Mouse (Mus musculus): ENCODE measurements around the gene Nefh. TPM values are rescaled to one million over a fixed set of nuclear protein-coding genes. Genes with fewer than 3 reads are reported as not detected.

Gene Nefh
- polyA plus RNA-seq, 1 experiment, result 0.27 TPM

DNA sequence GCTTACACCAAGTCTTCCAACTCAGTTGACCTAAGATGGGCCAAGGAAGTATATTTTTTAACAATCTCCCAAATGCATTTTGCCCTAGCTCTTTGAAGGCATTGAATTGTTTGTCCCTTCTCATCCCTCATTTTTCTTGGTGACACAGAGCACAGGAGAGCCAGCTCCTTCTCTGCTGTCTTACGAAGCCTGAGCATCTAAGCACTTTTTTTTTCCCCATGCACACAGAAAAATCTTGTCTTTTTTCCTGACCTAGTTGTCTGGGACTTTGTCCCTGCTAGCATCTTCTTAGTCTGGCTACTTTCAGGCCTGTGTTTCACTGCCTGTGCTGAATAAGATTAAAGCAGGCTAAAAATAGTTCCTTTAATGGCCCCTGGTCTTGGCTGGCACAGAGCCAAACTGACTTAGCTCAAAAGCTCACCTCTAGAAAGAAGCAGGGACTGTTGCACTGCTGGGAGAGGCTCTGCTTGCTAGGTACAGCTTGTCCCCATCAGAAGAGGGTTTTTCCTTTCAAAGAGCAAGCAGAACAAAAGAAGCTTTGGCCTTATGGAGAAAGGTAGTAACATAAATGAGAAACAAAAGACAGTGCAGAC is 16.8 kb downstream of the Nefh start:
- Histone ChIP-seq H3K27me3 (ENCODE audit: control insufficient read depth, insufficient read depth, low read length) (no peaks in the 10 kb centered on the region), H3K36me3 (ENCODE audit: control insufficient read depth, insufficient read depth, low read length) (peaks cover 33% of the 10 kb centered on the region), H3K4me1 (ENCODE audit: control insufficient read depth, insufficient read depth, insufficient read length, low read length) (no peaks in the 10 kb centered on the region), H3K27ac (ENCODE audit: insufficient read depth, low read depth, low read length) (no peak overlapping the region), H3K4me3 (ENCODE audit: low read depth, low read length) (no peak overlapping the region)
- TF ChIP-seq POLR2A (IDR thresholded peaks at IDR 0.05; ENCODE audit: low read depth, low read length) (no peak), CTCF (IDR thresholded peaks at IDR 0.05; ENCODE audit: extremely low read depth, insufficient read length, insufficient replicate concordance, low read depth, low read length) (no peak)
- 83% methylated on average over 1 of the region's 1 CpGs for WGBS

DNA sequence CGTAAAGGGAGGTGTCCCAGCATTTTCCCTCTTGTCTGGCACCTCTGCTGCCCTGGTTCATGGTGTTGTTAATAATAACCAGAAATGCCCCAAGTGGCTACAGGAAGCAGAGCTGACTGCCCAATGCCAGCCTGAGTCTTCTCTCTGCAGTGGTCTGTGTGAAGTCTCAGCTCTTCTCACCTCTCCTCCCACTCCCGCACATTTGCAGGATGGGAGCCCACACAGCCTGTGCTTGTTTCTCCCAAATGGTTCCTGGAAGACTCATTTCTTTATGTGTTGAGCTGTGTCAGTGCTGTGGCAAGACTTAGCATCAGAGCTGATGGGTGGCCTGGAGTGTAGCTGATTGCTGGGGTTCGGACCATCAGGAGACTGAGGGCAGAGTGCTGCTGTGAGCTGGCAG is 20.6 kb downstream of the Nefh start:
- Histone ChIP-seq H3K27me3 (ENCODE audit: control insufficient read depth, insufficient read depth, low read length) (no peaks in the 10 kb centered on the region), H3K36me3 (ENCODE audit: control insufficient read depth, insufficient read depth, low read length) (peaks cover 60% of the 10 kb centered on the region), H3K4me1 (ENCODE audit: control insufficient read depth, insufficient read depth, insufficient read length, low read length) (no peaks in the 10 kb centered on the region), H3K27ac (ENCODE audit: insufficient read depth, low read depth, low read length) (no peak overlapping the region), H3K4me3 (ENCODE audit: low read depth, low read length) (no peak overlapping the region)
- 95% methylated on average over 3 of the region's 3 CpGs for WGBS
- TF ChIP-seq POLR2A (IDR thresholded peaks at IDR 0.05; ENCODE audit: low read depth, low read length) (no peak), CTCF (IDR thresholded peaks at IDR 0.05; ENCODE audit: extremely low read depth, insufficient read length, insufficient replicate concordance, low read depth, low read length) (no peak)

DNA sequence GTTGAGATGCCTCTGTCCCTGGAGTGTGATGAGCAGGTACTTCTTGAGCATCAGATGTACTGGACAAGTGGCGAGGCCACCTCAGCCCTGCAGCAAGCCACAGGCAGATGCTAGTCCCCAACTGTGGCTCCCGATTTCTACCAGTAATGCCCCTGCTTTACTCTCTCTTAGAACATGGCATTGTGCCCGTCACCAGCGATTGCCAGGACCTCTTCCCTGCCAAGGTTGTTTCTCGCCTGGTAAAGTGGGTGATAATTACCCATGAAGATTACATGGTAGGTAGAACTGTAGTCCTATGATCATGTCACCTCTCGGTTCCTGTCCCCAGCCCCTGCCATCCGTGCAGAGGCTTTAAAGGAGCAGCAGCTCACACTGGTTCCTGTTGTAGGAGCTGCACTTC is 26.1 kb downstream of the Nefh start:
- Histone ChIP-seq H3K27ac (ENCODE audit: insufficient read depth, low read depth, low read length) (no peak overlapping the region), H3K4me1 (ENCODE audit: control insufficient read depth, insufficient read depth, insufficient read length, low read length) (no peaks in the 10 kb centered on the region), H3K36me3 (ENCODE audit: control insufficient read depth, insufficient read depth, low read length) (peaks cover 65% of the 10 kb centered on the region), H3K27me3 (ENCODE audit: control insufficient read depth, insufficient read depth, low read length) (no peaks in the 10 kb centered on the region), H3K4me3 (ENCODE audit: low read depth, low read length) (no peak overlapping the region)
- 89% methylated on average over 7 of the region's 7 CpGs for WGBS
- TF ChIP-seq CTCF (IDR thresholded peaks at IDR 0.05; ENCODE audit: extremely low read depth, insufficient read length, insufficient replicate concordance, low read depth, low read length), result no peak

DNA sequence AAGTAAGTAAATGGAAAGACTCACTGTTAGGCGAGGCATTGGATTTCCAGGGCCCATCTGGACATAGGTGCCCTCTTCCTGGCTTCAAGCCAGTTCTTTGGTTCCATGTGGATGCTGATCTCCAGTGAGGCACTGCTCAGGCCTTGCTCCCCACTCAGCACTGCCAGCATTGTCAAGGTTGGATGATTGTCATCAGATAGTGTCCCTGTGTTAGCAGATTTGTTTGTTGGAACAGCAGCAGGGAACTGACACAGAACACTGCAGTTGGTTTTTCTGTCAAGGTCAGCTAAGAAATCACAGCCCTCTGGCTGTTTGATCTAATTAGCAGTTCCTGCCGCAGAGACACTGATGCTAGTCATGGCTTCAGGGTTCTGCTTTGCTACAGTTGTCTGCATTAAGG is 26.6 kb downstream of the Nefh start:
- Histone ChIP-seq H3K27me3 (ENCODE audit: control insufficient read depth, insufficient read depth, low read length) (no peaks in the 10 kb centered on the region), H3K27ac (ENCODE audit: insufficient read depth, low read depth, low read length) (no peak overlapping the region), H3K36me3 (ENCODE audit: control insufficient read depth, insufficient read depth, low read length) (peaks cover 61% of the 10 kb centered on the region), H3K4me1 (ENCODE audit: control insufficient read depth, insufficient read depth, insufficient read length, low read length) (no peaks in the 10 kb centered on the region), H3K4me3 (ENCODE audit: low read depth, low read length) (no peak overlapping the region)
- 88% methylated on average over 2 of the region's 2 CpGs for WGBS
- no peak for TF ChIP-seq CTCF (IDR thresholded peaks at IDR 0.05; ENCODE audit: extremely low read depth, insufficient read length, insufficient replicate concordance, low read depth, low read length)

DNA sequence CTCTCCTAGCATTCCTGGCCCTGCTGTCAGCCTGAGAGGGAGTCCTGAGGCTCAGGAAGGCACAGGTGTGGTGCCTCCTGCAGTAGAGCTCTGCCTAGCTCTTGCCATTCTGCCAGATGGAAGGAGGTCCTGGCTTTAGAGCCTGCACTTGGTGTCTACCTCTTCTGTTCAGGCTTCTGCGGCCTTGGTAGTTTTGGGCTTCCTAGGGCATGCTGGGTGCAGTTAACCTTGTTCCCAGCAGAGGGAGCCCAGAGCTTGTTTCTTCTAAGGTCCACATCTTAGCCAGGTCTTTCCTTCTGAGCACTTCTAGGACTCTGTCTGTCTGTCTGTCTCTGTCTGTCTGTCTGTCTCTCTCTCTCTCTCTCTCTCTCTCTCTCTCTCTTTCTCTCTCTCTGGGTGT is 31.8 kb downstream of the Nefh start:
- Histone ChIP-seq H3K27me3 (ENCODE audit: control insufficient read depth, insufficient read depth, low read length) (no peaks in the 10 kb centered on the region), H3K4me1 (ENCODE audit: control insufficient read depth, insufficient read depth, insufficient read length, low read length) (no peaks in the 10 kb centered on the region), H3K4me3 (ENCODE audit: low read depth, low read length) (no peak overlapping the region), H3K27ac (ENCODE audit: insufficient read depth, low read depth, low read length) (no peak overlapping the region), H3K36me3 (ENCODE audit: control insufficient read depth, insufficient read depth, low read length) (peaks cover 41% of the 10 kb centered on the region)
- 54% methylated on average over 1 of the region's 1 CpGs for WGBS
- TF ChIP-seq CTCF (IDR thresholded peaks at IDR 0.05; ENCODE audit: extremely low read depth, insufficient read length, insufficient replicate concordance, low read depth, low read length) (peak; percentile 60; the same call in 1 of the 2 replicates), POLR2A (IDR thresholded peaks at IDR 0.05; ENCODE audit: low read depth, low read length) (no peak)

DNA sequence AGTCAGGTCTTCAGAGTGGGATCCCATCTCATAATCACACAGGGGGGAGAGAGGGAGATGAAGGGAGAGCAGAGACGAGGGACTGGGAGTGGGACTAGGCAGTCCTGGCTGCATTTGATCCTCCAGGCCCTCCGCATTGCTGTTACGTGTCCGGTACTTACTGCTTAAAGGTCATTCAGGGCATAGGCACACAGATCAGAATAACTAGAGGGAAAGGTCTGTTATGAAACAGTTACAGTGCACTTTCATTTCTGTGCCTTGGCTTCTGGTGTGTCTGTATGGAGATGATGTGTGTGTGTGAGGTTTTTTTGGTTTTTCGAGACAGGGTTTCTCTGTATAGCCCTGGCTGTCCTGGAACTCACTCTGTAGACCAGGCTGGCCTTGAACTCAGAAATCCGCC is 41.6 kb downstream of the Nefh start:
- no peak overlapping the region for H3K4me3 ChIP-seq (ENCODE audit: low read depth, low read length)
- no peak for TF ChIP-seq POLR2A (IDR thresholded peaks at IDR 0.05; ENCODE audit: low read depth, low read length)
- TF ChIP-seq CTCF (IDR thresholded peaks at IDR 0.05; ENCODE audit: extremely low read depth, insufficient read length, insufficient replicate concordance, low read depth, low read length), result no peak
- H3K27me3 ChIP-seq (ENCODE audit: control insufficient read depth, insufficient read depth, low read length), result no peaks in the 10 kb centered on the region
- WGBS, result 96% methylated on average over 6 of the region's 6 CpGs
- H3K36me3 ChIP-seq (ENCODE audit: control insufficient read depth, insufficient read depth, low read length), result peaks cover 58% of the 10 kb centered on the region
- no peaks in the 10 kb centered on the region for H3K4me1 ChIP-seq (ENCODE audit: control insufficient read depth, insufficient read depth, insufficient read length, low read length)
- no peak overlapping the region for H3K27ac ChIP-seq (ENCODE audit: insufficient read depth, low read depth, low read length)

DNA sequence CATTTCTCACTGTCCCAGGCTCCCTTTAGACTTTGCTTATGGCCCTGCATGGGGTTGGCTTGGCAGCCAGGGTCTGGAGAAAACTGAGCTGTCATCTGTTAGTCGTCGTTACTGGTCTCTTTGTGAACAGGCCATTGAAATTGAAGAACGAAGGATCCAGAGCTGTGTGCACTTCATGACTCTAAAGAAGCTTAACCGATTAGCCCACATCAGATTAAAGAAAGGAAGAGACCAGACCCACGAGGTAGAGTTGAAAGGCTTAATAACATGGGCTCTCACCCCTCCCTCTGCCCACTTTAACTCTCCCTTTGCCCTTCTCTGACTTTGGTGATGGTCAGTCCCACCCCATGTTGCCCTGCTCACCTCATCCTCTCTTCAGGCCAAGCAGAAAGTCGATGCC is 45.9 kb downstream of the Nefh start:
- no peak for TF ChIP-seq POLR2A (IDR thresholded peaks at IDR 0.05; ENCODE audit: low read depth, low read length)
- no peak overlapping the region for H3K4me3 ChIP-seq (ENCODE audit: low read depth, low read length)
- 88% methylated on average over 6 of the region's 6 CpGs for WGBS
- no peaks in the 10 kb centered on the region for H3K4me1 ChIP-seq (ENCODE audit: control insufficient read depth, insufficient read depth, insufficient read length, low read length)
- peaks cover 44% of the 10 kb centered on the region for H3K36me3 ChIP-seq (ENCODE audit: control insufficient read depth, insufficient read depth, low read length)
- H3K27ac ChIP-seq (ENCODE audit: insufficient read depth, low read depth, low read length), result no peak overlapping the region
- no peaks in the 10 kb centered on the region for H3K27me3 ChIP-seq (ENCODE audit: control insufficient read depth, insufficient read depth, low read length)

DNA sequence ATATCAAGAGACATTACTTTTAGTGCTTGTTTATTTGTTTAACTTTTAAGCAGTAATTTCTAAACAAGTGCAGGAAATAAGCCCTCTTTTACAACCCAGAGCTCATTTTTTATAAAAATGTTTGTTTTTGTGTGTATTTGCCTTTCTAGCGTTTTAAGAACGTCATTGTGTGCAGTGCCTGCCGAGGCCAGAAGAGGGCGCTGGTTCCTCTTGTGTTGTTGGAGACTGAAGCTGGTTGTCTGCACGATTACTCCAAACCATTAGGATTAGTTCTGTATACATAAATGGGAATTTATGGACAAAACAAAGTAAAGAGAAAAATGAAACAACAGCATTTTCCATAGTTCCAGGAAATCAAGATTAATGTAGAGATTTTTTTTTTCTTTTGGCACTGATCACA is 47.4 kb downstream of the Nefh start:
- WGBS, result 80% methylated on average over 5 of the region's 5 CpGs
- Histone ChIP-seq H3K27me3 (ENCODE audit: control insufficient read depth, insufficient read depth, low read length) (no peaks in the 10 kb centered on the region), H3K36me3 (ENCODE audit: control insufficient read depth, insufficient read depth, low read length) (peaks cover 37% of the 10 kb centered on the region), H3K4me3 (ENCODE audit: low read depth, low read length) (no peak overlapping the region), H3K4me1 (ENCODE audit: control insufficient read depth, insufficient read depth, insufficient read length, low read length) (no peaks in the 10 kb centered on the region), H3K27ac (ENCODE audit: insufficient read depth, low read depth, low read length) (no peak overlapping the region)
- peak; percentile 61; the same call in 1 of the 2 replicates for TF ChIP-seq CTCF (IDR thresholded peaks at IDR 0.05; ENCODE audit: extremely low read depth, insufficient read length, insufficient replicate concordance, low read depth, low read length)
- no peak for TF ChIP-seq POLR2A (IDR thresholded peaks at IDR 0.05; ENCODE audit: low read depth, low read length)
